Mouse (Mus musculus): ENCODE measurements at regions not wholly inside any gene's neighbourhood (a gene's known extent, or its start where the extent isn't known, plus 50 kb on each side); places are given as distances from the start of the nearest gene placed in this dataset.

DNA sequence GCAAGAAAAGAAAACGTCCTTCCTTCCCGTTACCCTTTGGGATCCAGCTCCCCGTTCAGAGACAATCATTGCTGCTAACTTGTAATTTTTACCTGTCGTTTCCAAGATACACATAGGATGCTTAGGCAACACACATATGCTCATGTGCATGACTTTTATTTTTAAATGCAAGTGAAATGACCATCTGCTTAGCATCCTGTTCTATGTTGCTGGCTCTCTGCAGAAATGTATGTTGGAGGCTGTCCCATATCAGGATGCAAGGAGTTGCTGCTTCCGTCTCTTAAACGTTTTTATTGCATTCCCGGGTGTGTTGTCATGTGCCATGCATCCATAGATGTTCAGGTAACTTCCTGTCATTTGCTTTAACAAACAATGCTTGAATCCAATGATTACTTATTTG, 304.9 kb upstream of the Fam92a start:
- TF ChIP-seq POLR2A (IDR thresholded peaks at IDR 0.05; ENCODE audit: control insufficient read depth, extremely low read depth, insufficient read depth, low read length, poor library complexity) (no peak), CTCF (IDR thresholded peaks at IDR 0.05; ENCODE audit: borderline replicate concordance, control insufficient read depth, extremely low read depth, insufficient read depth, low read length, poor library complexity) (no peak)
